Comparison of ENCODE assay signal across 17 mouse cellular contexts in the genomic region with DNA sequence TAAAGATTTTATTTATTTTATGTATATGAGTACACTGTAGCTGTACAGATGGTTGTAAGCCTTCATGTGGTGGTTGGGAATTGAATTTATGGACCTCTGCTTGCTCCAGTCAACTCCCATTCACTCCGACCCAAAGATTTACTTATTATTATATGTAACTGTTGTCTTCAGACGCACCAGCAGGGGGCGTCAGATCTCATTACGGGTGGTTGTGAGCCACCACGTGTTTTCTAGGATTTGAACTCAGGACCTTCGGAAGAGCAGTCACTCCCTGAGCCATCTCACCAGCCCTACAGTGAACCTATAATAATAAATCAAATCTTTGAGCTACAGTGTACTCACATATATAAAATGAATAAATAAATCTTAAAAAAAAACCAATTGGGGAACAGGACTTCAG. TPM values are rescaled to one million over a fixed set of nuclear protein-coding genes. Genes with fewer than 3 reads are reported as not detected.
DNase-seq lines count a peak whose midpoint lies in the region; ATAC-seq and TF ChIP-seq lines count a peak whose summit lies in the region.
"Had no signal": no experiment of that assay in that cellular context is flagged by ENCODE, and none has a peak within 500 bp of the region (broad histone marks: within the 10 kb centered on the region; RNA-seq: fewer than 3 reads in every experiment).

No protein-coding gene starts in this region.

- H3K4me3 ChIP-seq in hindbrain, postnatal 0 days (ENCODE audit: low read length): no peak overlapping the region
- no peak overlapping the region for H3K4me3 ChIP-seq in hindbrain, embryonic 13.5 days
- no peak overlapping the region for H3K4me3 ChIP-seq in midbrain, postnatal 0 days (ENCODE audit: low read depth, low read length)
- no peak overlapping the region for H3K4me3 ChIP-seq in midbrain, embryonic 10.5 days
- no peak overlapping the region for H3K4me3 ChIP-seq in ES-E14 (ENCODE audit: insufficient read depth in 1 of 2, low read depth in 1 of 2, low read length in 2 of 2, poor library complexity in 1 of 2, severe bottlenecking in 1 of 2)
- H3K4me3 ChIP-seq in kidney, embryonic 14.5 days (ENCODE audit: low read length): no peak overlapping the region
- H3K4me3 ChIP-seq: hindbrain, embryonic 15.5 days; limb, embryonic 13.5 days; stomach, embryonic 15.5 days had no signal

- ATAC-seq in hindbrain, postnatal 0 days: no peak
- no peak for ATAC-seq in hindbrain, embryonic 13.5 days (ENCODE audit: low FRiP score)
- ATAC-seq in midbrain, postnatal 0 days (ENCODE audit: low FRiP score): no peak
- no peak for ATAC-seq in kidney, embryonic 14.5 days (ENCODE audit: low FRiP score, low TSS enrichment)
- ATAC-seq: forebrain, embryonic 16.5 days had no signal

- in situ Hi-C loops in ES-E14 (cut with MboI; ENCODE audit: low sequenced_read_pairs in 2 of 2, unreplicated experiment in 2 of 2): no loop called here

- H3K4me2 ChIP-seq in hindbrain, postnatal 0 days (ENCODE audit: low read depth, low read length): no peak overlapping the region
- no peak overlapping the region for H3K4me2 ChIP-seq in hindbrain, embryonic 13.5 days
- no peak overlapping the region for H3K4me2 ChIP-seq in midbrain, postnatal 0 days (ENCODE audit: low read depth, low read length, poor library complexity, severe bottlenecking)
- no peak overlapping the region for H3K4me2 ChIP-seq in kidney, embryonic 14.5 days (replicated peaks; ENCODE audit: low read depth, low read length)
- H3K4me2 ChIP-seq: hindbrain, embryonic 15.5 days; limb, embryonic 13.5 days; stomach, embryonic 15.5 days had no signal

- TF ChIP-seq CTCF in hindbrain, postnatal 0 days (IDR thresholded peaks at IDR 0.05; ENCODE audit: low read depth): peak; percentile 27; the same call in 1 of the 2 replicates
- TF ChIP-seq CTCF in midbrain, postnatal 0 days (IDR thresholded peaks at IDR 0.05): peak; percentile 52

- no peaks in the 10 kb centered on the region; the same call in 1 of the 2 replicates for H3K9me3 ChIP-seq in hindbrain, postnatal 0 days (ENCODE audit: low read length)
- H3K9me3 ChIP-seq in hindbrain, embryonic 13.5 days: peaks cover 5% of the 10 kb centered on the region; the same call in 1 of the 2 replicates
- H3K9me3 ChIP-seq in midbrain, postnatal 0 days (ENCODE audit: low read length): 0 out of 2 replicates have a peak, but pooled peaks cover 4% of the 10 kb centered on the region
- H3K9me3 ChIP-seq in midbrain, embryonic 10.5 days (replicated peaks): peaks cover 9% of the 10 kb centered on the region; the same call in 1 of the 2 replicates
- H3K9me3 ChIP-seq in ES-E14 (ENCODE audit: control insufficient read depth, insufficient read depth, low read depth, low read length): no peaks in the 10 kb centered on the region
- H3K9me3 ChIP-seq in kidney, embryonic 14.5 days (ENCODE audit: control insufficient read depth, low read length): peaks cover 12% of the 10 kb centered on the region
- H3K9me3 ChIP-seq: hindbrain, embryonic 15.5 days; stomach, embryonic 15.5 days had no signal

- WGBS in hindbrain, postnatal 0 days: 82% methylated on average over 6 of the region's 6 CpGs
- WGBS in hindbrain, embryonic 13.5 days: 80% methylated on average over 6 of the region's 6 CpGs
- 85% methylated on average over 6 of the region's 6 CpGs for WGBS in midbrain, postnatal 0 days
- WGBS in midbrain, embryonic 10.5 days: 80% methylated on average over 6 of the region's 6 CpGs
- 80% methylated on average over 6 of the region's 6 CpGs for WGBS in kidney, embryonic 14.5 days

- DNase-seq in hindbrain, postnatal 0 days (ENCODE audit: low spot score): no peak
- DNase-seq in midbrain, postnatal 0 days (ENCODE audit: low spot score): no peak
- no peak for DNase-seq in midbrain, embryonic 10.5 days (ENCODE audit: low spot score)
- no peak for DNase-seq in ES-E14 (ENCODE audit: low read depth, low spot score)
- DNase-seq in splenic B cell, adult 2 months (ENCODE audit: low read depth, low spot score): peak; percentile 39
- DNase-seq: cerebellum, adult 18-20 months; gastrocnemius, postnatal 25 days; kidney, postnatal 14 days; right cerebral cortex, postnatal 14 days had no signal

- no peaks in the 10 kb centered on the region for H3K27me3 ChIP-seq in hindbrain, postnatal 0 days (ENCODE audit: insufficient read depth, low read length)
- H3K27me3 ChIP-seq in hindbrain, embryonic 13.5 days: no peaks in the 10 kb centered on the region
- H3K27me3 ChIP-seq in midbrain, postnatal 0 days (ENCODE audit: insufficient read depth, low read length): no peaks in the 10 kb centered on the region
- H3K27me3 ChIP-seq in midbrain, embryonic 10.5 days (ENCODE audit: low read depth, poor library complexity, severe bottlenecking): no peaks in the 10 kb centered on the region
- H3K27me3 ChIP-seq in splenic B cell, adult 2 months (ENCODE audit: control insufficient read depth, insufficient read depth, low read length, poor library complexity, severe bottlenecking): no peaks in the 10 kb centered on the region
- H3K27me3 ChIP-seq in kidney, embryonic 14.5 days (ENCODE audit: control insufficient read depth, insufficient read depth, low read length): no peaks in the 10 kb centered on the region
- H3K27me3 ChIP-seq: hindbrain, embryonic 15.5 days; limb, embryonic 13.5 days; stomach, embryonic 15.5 days had no signal

- peaks cover 31% of the 10 kb centered on the region for H3K36me3 ChIP-seq in hindbrain, postnatal 0 days (ENCODE audit: insufficient read depth, low read length)
- H3K36me3 ChIP-seq in hindbrain, embryonic 13.5 days: peaks cover 51% of the 10 kb centered on the region
- peaks cover 28% of the 10 kb centered on the region for H3K36me3 ChIP-seq in midbrain, postnatal 0 days (ENCODE audit: insufficient read depth, low read length)
- H3K36me3 ChIP-seq in midbrain, embryonic 10.5 days: peaks cover 50% of the 10 kb centered on the region
- H3K36me3 ChIP-seq in ES-E14 (ENCODE audit: control insufficient read depth, insufficient read depth, low read length, poor library complexity, severe bottlenecking): peaks cover 15% of the 10 kb centered on the region; the same call in 1 of the 2 replicates
- no peaks in the 10 kb centered on the region for H3K36me3 ChIP-seq in splenic B cell, adult 2 months (ENCODE audit: control insufficient read depth, insufficient read depth, low read length, poor library complexity, severe bottlenecking)
- peaks cover 24% of the 10 kb centered on the region for H3K36me3 ChIP-seq in kidney, embryonic 14.5 days (ENCODE audit: control insufficient read depth, insufficient read depth, low read length)

- H3K4me1 ChIP-seq in hindbrain, postnatal 0 days (ENCODE audit: insufficient read depth, low read length): no peaks in the 10 kb centered on the region
- H3K4me1 ChIP-seq in hindbrain, embryonic 13.5 days (replicated peaks): no peaks in the 10 kb centered on the region
- H3K4me1 ChIP-seq in midbrain, postnatal 0 days (ENCODE audit: insufficient read depth, low read length): no peaks in the 10 kb centered on the region
- H3K4me1 ChIP-seq in midbrain, embryonic 10.5 days: no peaks in the 10 kb centered on the region
- no peaks in the 10 kb centered on the region; a peak in 1 of 4 replicates for H3K4me1 ChIP-seq in ES-E14 (ENCODE audit: control insufficient read depth in 2 of 2, insufficient read depth in 2 of 2, low read length in 2 of 2, poor library complexity in 1 of 2)
- H3K4me1 ChIP-seq in kidney, embryonic 14.5 days (ENCODE audit: control insufficient read depth, insufficient read depth, low read length): no peaks in the 10 kb centered on the region
- H3K4me1 ChIP-seq: hindbrain, embryonic 15.5 days; limb, embryonic 13.5 days; stomach, embryonic 15.5 days had no signal

- no peak overlapping the region for H3K27ac ChIP-seq in hindbrain, postnatal 0 days
- no peak overlapping the region for H3K27ac ChIP-seq in hindbrain, embryonic 13.5 days
- H3K27ac ChIP-seq in midbrain, postnatal 0 days (ENCODE audit: low read depth, low read length): no peak overlapping the region
- no peak overlapping the region for H3K27ac ChIP-seq in midbrain, embryonic 10.5 days (replicated peaks)
- H3K27ac ChIP-seq in ES-E14 (ENCODE audit: insufficient read depth, low read depth, low read length, poor library complexity, severe bottlenecking): no peak overlapping the region
- H3K27ac ChIP-seq in kidney, embryonic 14.5 days (ENCODE audit: low read depth, low read length): no peak overlapping the region
- H3K27ac ChIP-seq: hindbrain, embryonic 15.5 days; limb, embryonic 13.5 days; macrophage; stomach, embryonic 15.5 days had no signal

- no peak overlapping the region for H3K9ac ChIP-seq in hindbrain, postnatal 0 days (replicated peaks; ENCODE audit: low read length)
- H3K9ac ChIP-seq in hindbrain, embryonic 13.5 days: no peak overlapping the region
- no peak overlapping the region for H3K9ac ChIP-seq in midbrain, postnatal 0 days (replicated peaks; ENCODE audit: low read length, poor library complexity, severe bottlenecking)
- no peak overlapping the region for H3K9ac ChIP-seq in ES-E14 (ENCODE audit: insufficient read depth, low read depth, low read length, poor library complexity, severe bottlenecking)
- no peak overlapping the region for H3K9ac ChIP-seq in kidney, embryonic 14.5 days (ENCODE audit: low read depth, low read length)
- H3K9ac ChIP-seq: hindbrain, embryonic 15.5 days; limb, embryonic 13.5 days; stomach, embryonic 15.5 days had no signal

RNA-seq across cellular contexts. Expression of a gene that starts 8.0 kb away (rescaled TPM):
- 17.1 and 28.1 TPM in 2 replicates for total RNA-seq in hindbrain, postnatal 0 days (2014; rRNA removed)
- polyA plus RNA-seq in hindbrain, postnatal 0 days (2015; fragmentation: Nextera tagmentation; extraction: Ambion mirVana): 9.4 and 10.3 TPM in 2 replicates
- 17.7 and 18.2 TPM in 2 replicates for polyA plus RNA-seq in hindbrain, embryonic 13.5 days (2015; fragmentation: Nextera tagmentation; extraction: Ambion mirVana)
- total RNA-seq in midbrain, postnatal 0 days (2014; rRNA removed): 16.9 and 21.7 TPM in 2 replicates
- 10.0 and 10.7 TPM in 2 replicates for polyA plus RNA-seq in midbrain, postnatal 0 days (2015; fragmentation: Nextera tagmentation; extraction: Ambion mirVana)
- polyA plus RNA-seq in midbrain, embryonic 10.5 days (2016; fragmentation: Nextera tagmentation; extraction: Ambion mirVana): 27.5 and 28.7 TPM in 2 replicates
- 8.4 and 8.8 TPM in 2 replicates for total RNA-seq in ES-E14 (2012; rRNA removed)
- 19.5 and 24.9 TPM in 2 replicates for polyA plus RNA-seq in kidney, embryonic 14.5 days (2014; fragmentation: Nextera tagmentation; extraction: Ambion mirVana)

RNA-seq across cellular contexts. Expression of a gene that starts 27.2 kb away (rescaled TPM):
- total RNA-seq in hindbrain, postnatal 0 days (2014; rRNA removed): 37.6 and 44.0 TPM in 2 replicates
- polyA plus RNA-seq in hindbrain, postnatal 0 days (2015; fragmentation: Nextera tagmentation; extraction: Ambion mirVana): 21.5 and 21.6 TPM in 2 replicates
- polyA plus RNA-seq in hindbrain, embryonic 13.5 days (2015; fragmentation: Nextera tagmentation; extraction: Ambion mirVana): 28.2 and 28.3 TPM in 2 replicates
- total RNA-seq in midbrain, postnatal 0 days (2014; rRNA removed): 36.2 and 48.2 TPM in 2 replicates
- polyA plus RNA-seq in midbrain, postnatal 0 days (2015; fragmentation: Nextera tagmentation; extraction: Ambion mirVana): 23.3 and 26.3 TPM in 2 replicates
- polyA plus RNA-seq in midbrain, embryonic 10.5 days (2016; fragmentation: Nextera tagmentation; extraction: Ambion mirVana): 19.8 and 25.7 TPM in 2 replicates
- total RNA-seq in ES-E14 (2012; rRNA removed): 19.9 and 26.9 TPM in 2 replicates
- 15.3 and 19.1 TPM in 2 replicates for polyA plus RNA-seq in kidney, embryonic 14.5 days (2014; fragmentation: Nextera tagmentation; extraction: Ambion mirVana)

RNA-seq across cellular contexts. Expression of a gene that starts 28.6 kb away (rescaled TPM):
- total RNA-seq in hindbrain, postnatal 0 days (2014; rRNA removed): 0.10 TPM in 1 of 2 replicates, not detected in the other
- polyA plus RNA-seq in hindbrain, postnatal 0 days (2015; fragmentation: Nextera tagmentation; extraction: Ambion mirVana): 0.14 and 0.26 TPM in 2 replicates
- polyA plus RNA-seq in hindbrain, embryonic 13.5 days (2015; fragmentation: Nextera tagmentation; extraction: Ambion mirVana): 0.13 and 0.22 TPM in 2 replicates
- not detected in 2 replicates for total RNA-seq in midbrain, postnatal 0 days (2014; rRNA removed)
- polyA plus RNA-seq in midbrain, postnatal 0 days (2015; fragmentation: Nextera tagmentation; extraction: Ambion mirVana): not detected in 2 replicates
- polyA plus RNA-seq in midbrain, embryonic 10.5 days (2016; fragmentation: Nextera tagmentation; extraction: Ambion mirVana): 0.12 and 0.19 TPM in 2 replicates
- total RNA-seq in ES-E14 (2012; rRNA removed): 62.5 and 93.1 TPM in 2 replicates
- polyA plus RNA-seq in kidney, embryonic 14.5 days (2014; fragmentation: Nextera tagmentation; extraction: Ambion mirVana): 0.29 and 0.45 TPM in 2 replicates
- total RNA-seq: gastrocnemius, postnatal 25 days had no signal
- polyA plus RNA-seq: forebrain, embryonic 16.5 days; heart, embryonic 16.5 days; macrophage had no signal
